Mouse (Mus musculus): Measurements from ENCODE around the gene Igsf9.

- TF ChIP-seq POLR2A (IDR thresholded peaks at IDR 0.05; ENCODE audit: control insufficient read depth in 1 of 2, insufficient read depth in 1 of 2, low read depth in 1 of 2, low read length in 2 of 2, poor library complexity in 1 of 2): no peak
- TF ChIP-seq POLR2AphosphoS5 (IDR thresholded peaks at IDR 0.05; ENCODE audit: borderline replicate concordance, low read depth, low read length): no peak
- no peak for TF ChIP-seq CTCF (IDR thresholded peaks at IDR 0.05 in 2 of 3, conservative IDR thresholded peaks at IDR 0.05 in 1 of 3; ENCODE audit: control insufficient read depth in 1 of 3, insufficient read depth in 1 of 3, low read depth in 2 of 3, low read length in 3 of 3, poor library complexity in 1 of 3, severe bottlenecking in 1 of 3)
- no peak for TF ChIP-seq MAX (IDR thresholded peaks at IDR 0.05; ENCODE audit: low read length)
- TF ChIP-seq USF1 (IDR thresholded peaks at IDR 0.05; ENCODE audit: low read depth, low read length): no peak
- TF ChIP-seq NRF1 (IDR thresholded peaks at IDR 0.05; ENCODE audit: insufficient read depth, low read depth, low read length, poor library complexity, severe bottlenecking): no peak
- TF ChIP-seq ETS1 (IDR thresholded peaks at IDR 0.05; ENCODE audit: low read depth, low read length): no peak
- no peak for TF ChIP-seq RAD21 (IDR thresholded peaks at IDR 0.05; ENCODE audit: low read depth, low read length)
- no peak for TF ChIP-seq JUND (IDR thresholded peaks at IDR 0.05; ENCODE audit: low read depth, low read length)
Measured at GRCm38 (mm10) chr1:172496030-172496429, 14.4 kb downstream of the Igsf9 start.
